Mouse (Mus musculus) hindbrain, embryonic 13.5 days (tissue): ENCODE data around the gene Adora1. TPM values are rescaled to one million over a fixed set of nuclear protein-coding genes. Genes with fewer than 3 reads are reported as not detected.

ENCODE experiments used
- ATAC-seq: fragments of 200-750 bp; cut with Nextera tagmentation; 2 replicates; pipeline ENCODE4 v1.8.0; 2017; ENCODE audit warnings: moderate TSS enrichment; ENCODE audit not compliant: low FRiP score
- H3K27ac ChIP-seq: fragments of 300-500 bp; sonication (generic); 2 replicates; pipeline ENCODE4 v1.5.1; 2015; ENCODE audit warnings: inconsistent platforms, mild to moderate bottlenecking, moderate library complexity
- H3K27me3 ChIP-seq: fragments of 300-500 bp; sonication (generic); 2 replicates; pipeline ENCODE4 v1.6.1; 2015; ENCODE audit warnings: mild to moderate bottlenecking, inconsistent platforms
- H3K36me3 ChIP-seq: fragments of 300-500 bp; sonication (generic); 2 replicates; pipeline ENCODE4 v1.6.1; 2015; ENCODE audit warnings: mild to moderate bottlenecking, inconsistent platforms
- H3K4me1 ChIP-seq: fragments of 300-500 bp; sonication (generic); replicated peaks from 2 replicates; pipeline ENCODE4 v1.6.1; 2015; ENCODE audit warnings: inconsistent platforms
- H3K4me2 ChIP-seq: fragments of 300-500 bp; sonication (generic); 2 replicates; pipeline ENCODE4 v1.6.1; 2015; ENCODE audit warnings: inconsistent platforms, mild to moderate bottlenecking, moderate library complexity
- H3K4me3 ChIP-seq: fragments of 300-500 bp; sonication (generic); 2 replicates; pipeline ENCODE4 v1.5.1; 2015; ENCODE audit warnings: mild to moderate bottlenecking, inconsistent platforms
- H3K9ac ChIP-seq: fragments of 300-500 bp; sonication (generic); 2 replicates; pipeline ENCODE4 v1.6.1; 2015; ENCODE audit warnings: mild to moderate bottlenecking, inconsistent platforms
- H3K9me3 ChIP-seq: fragments of 300-500 bp; sonication (generic); 2 replicates; pipeline ENCODE4 v1.6.1; 2016; ENCODE audit warnings: inconsistent platforms
- WGBS: fragments of 180-500 bp; shearing (Covaris S2); methylation state at CpG from one replicate; pipeline ENCODE4 v1.1.7; 2015; 5-methylcytosine and 5-hydroxymethylcytosine counted together
- polyA plus RNA-seq: library from polyadenylated mRNA; unstranded; fragments of >200 nt; fragmentation: Nextera tagmentation; extraction: Ambion mirVana; gene quantifications from 2 replicates; pipeline ENCODE4 v1.2.1, GENCODE M21; 2015

Adora1 gene
- polyA plus RNA-seq, 1 experiment from 2014 or later, result 10.2 TPM

GRCm38 (mm10) chr1:134196386-134196785 lies 38.8 kb downstream of the Adora1 start:
- H3K27me3 ChIP-seq, result no peaks in the 10 kb centered on the region
- no peak for ATAC-seq
- WGBS, result 66% methylated on average over 4 of the region's 4 CpGs

DNA sequence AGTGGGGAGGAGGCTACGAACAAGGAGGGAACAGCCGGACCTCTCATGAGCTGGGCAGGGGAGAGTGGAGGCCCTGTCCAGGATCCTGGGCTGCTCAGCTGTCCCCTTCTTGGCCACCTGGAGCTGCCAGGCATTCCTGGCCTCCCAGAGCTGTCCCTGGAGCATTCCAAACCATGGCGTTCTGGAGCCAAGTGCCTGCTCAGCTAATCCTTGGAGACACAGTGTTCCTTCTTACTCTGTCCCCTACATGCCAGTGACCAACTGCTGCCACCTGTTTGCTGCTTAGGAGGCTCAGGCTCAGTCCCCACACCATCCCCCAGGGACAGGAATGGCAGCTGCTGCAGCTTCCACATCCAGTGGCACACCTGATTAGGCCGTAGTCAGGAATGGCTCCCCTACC lies 39.3 kb downstream of the Adora1 start:
- H3K4me3 ChIP-seq, result no peak overlapping the region

More at GRCm38 (mm10) chr1:134196386-134196785, 38.8 kb downstream of the Adora1 start:
- Histone ChIP-seq H3K9ac (no peak overlapping the region), H3K9me3 (no peaks in the 10 kb centered on the region), H3K4me3 (no peak overlapping the region), H3K27ac (no peak overlapping the region), H3K4me1 (peaks cover 28% of the 10 kb centered on the region), H3K4me2 (no peak overlapping the region), H3K36me3 (no peaks in the 10 kb centered on the region)

GRCm38 (mm10) chr1:134195571-134195970 lies 39.7 kb downstream of the Adora1 start:
- Histone ChIP-seq H3K9me3 (no peaks in the 10 kb centered on the region), H3K4me2 (no peak overlapping the region), H3K36me3 (no peaks in the 10 kb centered on the region), H3K27ac (no peak overlapping the region), H3K4me1 (peaks cover 28% of the 10 kb centered on the region), H3K27me3 (0 out of 2 replicates have a peak, but pooled peaks cover under 1% of the 10 kb centered on the region), H3K4me3 (no peak overlapping the region), H3K9ac (no peak overlapping the region)
- no peak for ATAC-seq
- 59% methylated on average over 3 of the region's 3 CpGs for WGBS

More for the DNA sequence above, 39.3 kb downstream of the Adora1 start:
- H3K36me3 ChIP-seq, result no peaks in the 10 kb centered on the region
- H3K27ac ChIP-seq, result 0 out of 2 replicates have a peak overlapping the region, but pooled peaks have one; percentile 40
- 69% methylated on average over 4 of the region's 4 CpGs for whole genome bisulfite sequencing
- no peak overlapping the region for H3K9ac ChIP-seq
- ATAC-seq, result no peak
- peaks cover 28% of the 10 kb centered on the region for H3K4me1 ChIP-seq
- H3K9me3 ChIP-seq, result no peaks in the 10 kb centered on the region
- no peaks in the 10 kb centered on the region for H3K27me3 ChIP-seq
- no peak overlapping the region for H3K4me2 ChIP-seq

- Histone ChIP-seq H3K9ac (no peak overlapping the region), H3K36me3 (no peaks in the 10 kb centered on the region), H3K4me2 (no peak overlapping the region), H3K9me3 (no peaks in the 10 kb centered on the region), H3K4me1 (peaks cover 28% of the 10 kb centered on the region), H3K27me3 (0 out of 2 replicates have a peak, but pooled peaks cover 4% of the 10 kb centered on the region), H3K27ac (no peak overlapping the region), H3K4me3 (no peak overlapping the region)
- WGBS, result 68% methylated on average over 2 of the region's 2 CpGs
- no peak for ATAC-seq
These were observed 40.1 kb downstream of the Adora1 start for GRCm38 (mm10) chr1:134195117-134195516.

- no peak overlapping the region for H3K4me3 ChIP-seq
- no peak overlapping the region for H3K9ac ChIP-seq
- no peak overlapping the region for H3K4me2 ChIP-seq
- peaks cover 31% of the 10 kb centered on the region for H3K4me1 ChIP-seq
- no peaks in the 10 kb centered on the region for H3K36me3 ChIP-seq
- no peak overlapping the region for H3K27ac ChIP-seq
- WGBS, result 74% methylated on average over 16 of the region's 16 CpGs
- no peak for ATAC-seq
- 0 out of 2 replicates have a peak, but pooled peaks cover 4% of the 10 kb centered on the region for H3K27me3 ChIP-seq
- H3K9me3 ChIP-seq, result no peaks in the 10 kb centered on the region
These were observed 40.8 kb downstream of the Adora1 start for GRCm38 (mm10) chr1:134194298-134195022.

GRCm38 (mm10) chr1:134193674-134194197 lies 41.5 kb downstream of the Adora1 start:
- Histone ChIP-seq H3K9ac (no peak overlapping the region), H3K27me3 (0 out of 2 replicates have a peak, but pooled peaks cover 4% of the 10 kb centered on the region), H3K36me3 (no peaks in the 10 kb centered on the region), H3K9me3 (no peaks in the 10 kb centered on the region), H3K4me1 (peaks cover 37% of the 10 kb centered on the region), H3K4me3 (no peak overlapping the region), H3K4me2 (no peak overlapping the region), H3K27ac (no peak overlapping the region)
- no peak for ATAC-seq
- 73% methylated on average over 7 of the region's 7 CpGs for WGBS

DNA sequence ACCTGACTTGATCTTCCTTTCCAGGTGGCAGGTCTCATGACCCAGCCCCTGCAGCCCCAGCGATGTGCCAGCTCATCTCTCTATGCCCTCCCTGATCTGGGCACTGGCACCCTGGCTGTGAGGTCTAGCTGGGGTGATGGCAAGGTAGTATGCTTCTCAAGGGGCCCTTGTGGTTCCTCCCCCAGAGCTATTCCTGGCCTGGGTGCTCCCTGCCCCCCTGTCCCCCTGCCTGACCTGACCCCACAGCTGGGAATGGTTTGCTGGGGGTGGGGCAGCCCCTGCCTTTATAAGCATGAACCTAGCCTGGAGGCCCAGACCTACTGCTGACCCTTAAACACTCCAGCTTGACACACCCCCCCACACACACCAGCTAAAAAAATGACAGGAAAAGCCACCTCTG lies 42.1 kb downstream of the Adora1 start, which contains the start of gene Mybph:
Gene Mybph (plus strand): TSS at position 323 of the 400 bp plus-strand sequence.
- Histone ChIP-seq H3K9ac (no peak within 1 kb of the TSS), H3K27ac (no peak within 1 kb of the TSS), H3K4me3 (no peak within 1 kb of the TSS), H3K36me3 (no peaks in the 10 kb centered on the region), H3K9me3 (no peaks in the 10 kb centered on the region), H3K27me3 (0 out of 2 replicates have a peak, but pooled peaks cover 4% of the 10 kb centered on the region), H3K4me1 (peaks cover 41% of the 10 kb centered on the region), H3K4me2 (no peak within 1 kb of the TSS)
- ATAC-seq, result no peak
- WGBS, result 85% methylated on average over 1 of the region's 1 CpGs

GRCm38 (mm10) chr1:134192024-134192423 lies 43.2 kb downstream of the Adora1 start:
- H3K27ac ChIP-seq, result no peak overlapping the region
- WGBS, result 63% methylated on average over 4 of the region's 4 CpGs
- H3K36me3 ChIP-seq, result no peaks in the 10 kb centered on the region
- no peak overlapping the region for H3K4me2 ChIP-seq
- H3K4me3 ChIP-seq, result no peak overlapping the region
- no peak overlapping the region for H3K9ac ChIP-seq
- peaks cover 45% of the 10 kb centered on the region for H3K4me1 ChIP-seq
- no peak for ATAC-seq
- 0 out of 2 replicates have a peak, but pooled peaks cover 4% of the 10 kb centered on the region for H3K27me3 ChIP-seq
- H3K9me3 ChIP-seq, result no peaks in the 10 kb centered on the region

- no peak for ATAC-seq
- no peak overlapping the region for H3K4me2 ChIP-seq
- no peaks in the 10 kb centered on the region for H3K36me3 ChIP-seq
- H3K9me3 ChIP-seq, result no peaks in the 10 kb centered on the region
- H3K4me1 ChIP-seq, result peaks cover 43% of the 10 kb centered on the region
- no peak overlapping the region for H3K27ac ChIP-seq
- no peak overlapping the region for H3K4me3 ChIP-seq
- H3K27me3 ChIP-seq, result 0 out of 2 replicates have a peak, but pooled peaks cover 4% of the 10 kb centered on the region
- WGBS, result 88% methylated on average over 5 of the region's 5 CpGs
- no peak overlapping the region for H3K9ac ChIP-seq
These were observed 44.0 kb downstream of the Adora1 start for GRCm38 (mm10) chr1:134191192-134191591.

GRCm38 (mm10) chr1:134188989-134189729 lies 46.1 kb downstream of the Adora1 start:
- peak overlapping the region; percentile 66 for H3K27ac ChIP-seq
- H3K9ac ChIP-seq, result no peak overlapping the region
- H3K4me2 ChIP-seq, result no peak overlapping the region
- H3K9me3 ChIP-seq, result no peaks in the 10 kb centered on the region
- H3K4me1 ChIP-seq, result peaks cover 29% of the 10 kb centered on the region
- peak; percentile 58; the same call in 1 of the 2 replicates for ATAC-seq
- no peaks in the 10 kb centered on the region for H3K36me3 ChIP-seq
- H3K27me3 ChIP-seq, result 0 out of 2 replicates have a peak, but pooled peaks cover 4% of the 10 kb centered on the region
- 26% methylated on average over 12 of the region's 12 CpGs for WGBS
- H3K4me3 ChIP-seq, result no peak overlapping the region

- H3K4me1 ChIP-seq, result peaks cover 24% of the 10 kb centered on the region
- H3K27me3 ChIP-seq, result 0 out of 2 replicates have a peak, but pooled peaks cover 4% of the 10 kb centered on the region
- peak overlapping the region; percentile 66 for H3K27ac ChIP-seq
- H3K4me2 ChIP-seq, result no peak overlapping the region
- no peaks in the 10 kb centered on the region for H3K36me3 ChIP-seq
- ATAC-seq, result no peak
- no peak overlapping the region for H3K4me3 ChIP-seq
- H3K9ac ChIP-seq, result no peak overlapping the region
- 65% methylated on average over 5 of the region's 5 CpGs for WGBS
- H3K9me3 ChIP-seq, result no peaks in the 10 kb centered on the region
These were observed 47.0 kb downstream of the Adora1 start for GRCm38 (mm10) chr1:134188217-134188616.

DNA sequence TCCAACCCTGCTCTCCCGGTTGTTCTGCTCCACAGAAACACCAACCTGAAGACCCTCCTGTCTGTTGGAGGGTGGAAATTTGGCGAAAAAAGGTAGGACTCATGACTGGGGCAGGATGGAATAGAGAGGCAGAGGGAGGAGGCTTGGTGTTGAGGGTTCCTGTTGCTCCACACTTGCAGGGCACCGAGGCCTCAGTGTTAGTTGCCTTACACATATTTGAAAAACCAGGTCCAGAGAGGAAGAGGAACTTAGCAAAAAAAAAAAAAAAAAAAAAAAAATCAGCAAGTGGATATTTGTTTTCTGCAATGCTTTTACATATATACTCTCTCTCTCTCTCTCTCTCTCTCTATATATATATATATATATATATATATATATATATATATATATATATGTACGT lies 51.1 kb downstream of the Adora1 start:
- H3K4me3 ChIP-seq, result no peak overlapping the region
- WGBS, result 85% methylated on average over 4 of the region's 4 CpGs
- ATAC-seq, result no peak

More for the DNA sequence above, 51.1 kb downstream of the Adora1 start:
- no peaks in the 10 kb centered on the region for H3K36me3 ChIP-seq
- H3K4me2 ChIP-seq, result no peak overlapping the region
- H3K9me3 ChIP-seq, result no peaks in the 10 kb centered on the region
- H3K9ac ChIP-seq, result no peak overlapping the region
- peaks cover 18% of the 10 kb centered on the region for H3K4me1 ChIP-seq
- H3K27ac ChIP-seq, result no peak overlapping the region
- H3K27me3 ChIP-seq, result 0 out of 2 replicates have a peak, but pooled peaks cover 4% of the 10 kb centered on the region
